Mouse (Mus musculus) CD8-positive naive resting alpha-beta T cell, adult 2 months (primary cell): ENCODE data around the gene Cep63.

Experiments used
- DNase-seq, 2 experiments: peaks; one replicate each; pipeline ENCODE4 v3.0.0; 2022; ENCODE audit warnings: low read depth in 2 of 2, low spot score in 2 of 2

Gene Cep63

GRCm38 (mm10) chr9:102625983-102626838, at the start of gene Cep63, which contains the start of gene Anapc13:
Gene Cep63, minus strand, starts transcription at chr9:102626534.
Gene Anapc13, plus strand, starts transcription at chr9:102626296.
- peak; percentile 94 to 95 for DNase-seq

- no peak for DNase-seq
These were observed 49.6 kb upstream of the Cep63 start for GRCm38 (mm10) chr9:102675922-102676321.

GRCm38 (mm10) chr9:102673381-102673780, 47.0 kb upstream of the Cep63 start:
- no peak for DNase-seq

GRCm38 (mm10) chr9:102668906-102669305, 42.6 kb upstream of the Cep63 start:
- no peak for DNase-seq

- DNase-seq, result no peak
These were observed 41.8 kb upstream of the Cep63 start for GRCm38 (mm10) chr9:102668115-102668514.

GRCm38 (mm10) chr9:102656355-102657095, 30.2 kb upstream of the Cep63 start:
- no peak for DNase-seq

- no peak for DNase-seq
These were observed 24.9 kb upstream of the Cep63 start for GRCm38 (mm10) chr9:102651199-102651720.

GRCm38 (mm10) chr9:102650637-102651036, 24.3 kb upstream of the Cep63 start:
- no peak for DNase-seq

- no peak for DNase-seq
These were observed 23.7 kb upstream of the Cep63 start for GRCm38 (mm10) chr9:102649917-102650527.

- DNase-seq, result no peak
These were observed 20.7 kb upstream of the Cep63 start for GRCm38 (mm10) chr9:102647010-102647409.

- no peak for DNase-seq
These were observed 18.9 kb upstream of the Cep63 start for GRCm38 (mm10) chr9:102645119-102645695.

GRCm38 (mm10) chr9:102643486-102644101, 17.3 kb upstream of the Cep63 start:
- no peak for DNase-seq

- DNase-seq, result no peak
These were observed 16.7 kb upstream of the Cep63 start for GRCm38 (mm10) chr9:102643071-102643485.

GRCm38 (mm10) chr9:102641531-102641930, 15.2 kb upstream of the Cep63 start:
- DNase-seq, result no peak

- no peak for DNase-seq
These were observed 13.2 kb upstream of the Cep63 start for GRCm38 (mm10) chr9:102639510-102639909.

- no peak for DNase-seq
These were observed 12.6 kb upstream of the Cep63 start for GRCm38 (mm10) chr9:102638963-102639362.

- no peak for DNase-seq
These were observed 10.8 kb upstream of the Cep63 start for GRCm38 (mm10) chr9:102637115-102637514.

- DNase-seq, result peak; percentile 11 to 45
These were observed 10.2 kb upstream of the Cep63 start for GRCm38 (mm10) chr9:102636553-102636952.

- DNase-seq, result no peak
These were observed 8.1 kb upstream of the Cep63 start for GRCm38 (mm10) chr9:102634453-102634852.

GRCm38 (mm10) chr9:102632923-102633537, 6.7 kb upstream of the Cep63 start:
- peak; percentile 42 to 61 for DNase-seq
